Comparison of ENCODE assay signal across 8 mouse cellular contexts in genomic region chr3:87905880-87906485, GRCm38 (mm10). TPM values are rescaled to one million over a fixed set of nuclear protein-coding genes. Genes with fewer than 3 reads are reported as not detected.
DNase-seq lines count a peak whose midpoint lies in the region; ATAC-seq and TF ChIP-seq lines count a peak whose summit lies in the region.

Hdgf (plus strand) TSS chr3:87906321.

- H3K36me3 ChIP-seq in ES-Bruce4 (ENCODE audit: control insufficient read depth, insufficient read depth, low read length, poor library complexity, severe bottlenecking), result no peaks in the 10 kb centered on the region
- H3K36me3 ChIP-seq in forebrain, embryonic 14.5 days (ENCODE audit: control insufficient read depth, insufficient read depth, low read length), result no peaks in the 10 kb centered on the region
- H3K36me3 ChIP-seq in neural tube, embryonic 15.5 days, result no peaks in the 10 kb centered on the region

- TF ChIP-seq CTCF in ES-Bruce4 (IDR thresholded peaks at IDR 0.05; ENCODE audit: low read depth, low read length), result no peak

- peak within 1 kb of the TSS; percentile 70 for H3K4me2 ChIP-seq in forebrain, embryonic 14.5 days (ENCODE audit: low read length)
- H3K4me2 ChIP-seq in neural tube, embryonic 15.5 days, result peak within 1 kb of the TSS; percentile 96

- no peaks in the 10 kb centered on the region for H3K4me1 ChIP-seq in ES-Bruce4 (ENCODE audit: control insufficient read depth, insufficient read depth, low read length)
- H3K4me1 ChIP-seq in forebrain, embryonic 14.5 days (ENCODE audit: control insufficient read depth, insufficient read depth, low read length), result peaks cover 26% of the 10 kb centered on the region
- H3K4me1 ChIP-seq in neural tube, embryonic 15.5 days, result peaks cover 40% of the 10 kb centered on the region

- ATAC-seq in cerebellum, adult (ENCODE audit: insufficient number of reproducible peaks, low FRiP score, low TSS enrichment), result peak; percentile 92
- ATAC-seq in forebrain, embryonic 14.5 days, result peak; percentile 97
- peak; percentile 94 for ATAC-seq in neural tube, embryonic 15.5 days (ENCODE audit: low FRiP score)

- TF ChIP-seq POLR2A in ES-Bruce4 (IDR thresholded peaks at IDR 0.05; ENCODE audit: insufficient read depth, low read length), result peak; percentile 25

- H3K9ac ChIP-seq in ES-Bruce4 (ENCODE audit: low read depth, poor library complexity, severe bottlenecking), result peak within 1 kb of the TSS; percentile 97
- peak within 1 kb of the TSS; percentile 96 for H3K9ac ChIP-seq in forebrain, embryonic 14.5 days (ENCODE audit: low read length)
- peak within 1 kb of the TSS; percentile 91 for H3K9ac ChIP-seq in neural tube, embryonic 15.5 days (replicated peaks)

- H3K27me3 ChIP-seq in ES-Bruce4 (ENCODE audit: control insufficient read depth, insufficient read depth, low read length, poor library complexity, severe bottlenecking), result no peaks in the 10 kb centered on the region
- no peaks in the 10 kb centered on the region for H3K27me3 ChIP-seq in forebrain, embryonic 14.5 days (replicated peaks; ENCODE audit: control insufficient read depth, insufficient read depth, low read length)
- H3K27me3 ChIP-seq in neural tube, embryonic 15.5 days (replicated peaks), result no peaks in the 10 kb centered on the region

- H3K9me3 ChIP-seq in ES-Bruce4 (replicated peaks; ENCODE audit: control insufficient read depth, insufficient read depth, low read length, poor library complexity, severe bottlenecking), result no peaks in the 10 kb centered on the region
- no peaks in the 10 kb centered on the region for H3K9me3 ChIP-seq in forebrain, embryonic 14.5 days (replicated peaks; ENCODE audit: control insufficient read depth, low read length)
- H3K9me3 ChIP-seq in neural tube, embryonic 15.5 days (replicated peaks), result no peaks in the 10 kb centered on the region

- intact Hi-C loops in heart, postnatal 14 days (cut with DNase I), result loop anchor here (1.0 kb wide), 1 partner anchor 20 kb away; no protein-coding TSS in a partner anchor

- TF ChIP-seq EP300 in ES-Bruce4 (IDR thresholded peaks at IDR 0.05; ENCODE audit: insufficient read depth, low read depth, low read length), result no peak

- DNase-seq in forebrain, embryonic 14.5 days (ENCODE audit: low spot score), result peak; percentile 99
- peak; percentile 93 to 96 for DNase-seq in heart, postnatal 14 days
- peak; percentile 93 for DNase-seq in layer of hippocampus, adult 11-12 months (ENCODE audit: low spot score)
- DNase-seq in lung, adult 18-20 months, result peak; percentile 95 to 97
- DNase-seq in testis, postnatal 14 days (ENCODE audit: low spot score), result peak; percentile 96

- peak within 1 kb of the TSS; percentile 86 for H3K4me3 ChIP-seq in ES-Bruce4 (ENCODE audit: low read depth, low read length)
- peak within 1 kb of the TSS; percentile 98 for H3K4me3 ChIP-seq in forebrain, embryonic 14.5 days (ENCODE audit: low read depth, low read length)
- peak within 1 kb of the TSS; percentile 97 for H3K4me3 ChIP-seq in neural tube, embryonic 15.5 days (replicated peaks)

- WGBS in forebrain, embryonic 14.5 days, result under 1% methylated on average over 55 of the region's 57 CpGs
- under 1% methylated on average over 53 of the region's 57 CpGs for WGBS in neural tube, embryonic 15.5 days

- peak within 1 kb of the TSS; percentile 95 for H3K27ac ChIP-seq in ES-Bruce4 (ENCODE audit: insufficient read depth, low read length)
- peak within 1 kb of the TSS; percentile 95 for H3K27ac ChIP-seq in forebrain, embryonic 14.5 days (ENCODE audit: low read depth, low read length)
- H3K27ac ChIP-seq in neural tube, embryonic 15.5 days (replicated peaks), result peak within 1 kb of the TSS; percentile 96

RNA-seq across cellular contexts. Expression of gene Hdgf, which starts in this region (rescaled TPM):
- polyA plus RNA-seq in ES-Bruce4 (2011; ENCODE audit: insufficient read depth, insufficient read length, low read depth, missing spikeins), result 508 and 526 TPM in 2 replicates
- 99.1 and 137 TPM in 2 replicates for polyA plus RNA-seq in forebrain, embryonic 14.5 days (2014; fragmentation: Nextera tagmentation; extraction: Ambion mirVana)
- 10 to 100 TPM; 88.2 to 91.9 TPM for total RNA-seq in heart, postnatal 14 days (2021)
- polyA plus RNA-seq in neural tube, embryonic 15.5 days (2015; fragmentation: Nextera tagmentation; extraction: Ambion mirVana), result 137 and 160 TPM in 2 replicates

Comparison
In these comparisons a context has a peak if more than half of its experiments do, and no peak if none do; other contexts are left out.
1. Peak in every context shown above with its lines: DNase-seq, ATAC-seq, H3K4me3 ChIP-seq and H3K27ac ChIP-seq.